Mouse (Mus musculus): ENCODE data around the gene Cep104.

- TF ChIP-seq CTCF (IDR thresholded peaks at IDR 0.05; ENCODE audit: borderline replicate concordance, extremely low read depth, insufficient read depth, insufficient read length) (no peak), POLR2A (IDR thresholded peaks at IDR 0.05; ENCODE audit: borderline replicate concordance, extremely low read depth, insufficient read depth, insufficient read length, poor library complexity, severe bottlenecking) (no peak)
These were observed 46.4 kb downstream of the Cep104 start for GRCm38 (mm10) chr4:154021432-154021831.

Data from brain, embryonic 14.5 days (tissue).